Mouse (Mus musculus) left cerebral cortex, postnatal 4 days (tissue): ENCODE data around the gene Camk2b. TPM values are rescaled to one million over a fixed set of nuclear protein-coding genes. Genes with fewer than 3 reads are reported as not detected.
A peak's percentile ranks its signal among the peaks of the same experiment; 100 is the strongest.
"Not testable (repeated sequence)": the region's sequence is repeated elsewhere in the genome, so short reads cannot be mapped to it uniquely, and the experiment has no call there.

Source experiments
- DNase-seq: peaks from one replicate; pipeline ENCODE4 v3.0.0-alpha.2; 2022
- intact Hi-C: fragments of 180-260 bp; cut with DNase I; formaldehyde crosslinking; loops from one replicate; pipeline ENCODE4 v1.15.1; 2025
- total RNA-seq, 2 experiments: library from RNA; stranded (reverse); gene quantifications; 2 replicates each; pipeline ENCODE4 v1.2.3; 2021

Gene Camk2b
- total RNA-seq, 2 experiments from 2014 or later = 593 to 607 TPM

GRCm38 (mm10) chr11:6016797-6017395 lies 49.3 kb downstream of the Camk2b start:
- DNase-seq = no peak
- intact Hi-C loops = no loop called here

DNA sequence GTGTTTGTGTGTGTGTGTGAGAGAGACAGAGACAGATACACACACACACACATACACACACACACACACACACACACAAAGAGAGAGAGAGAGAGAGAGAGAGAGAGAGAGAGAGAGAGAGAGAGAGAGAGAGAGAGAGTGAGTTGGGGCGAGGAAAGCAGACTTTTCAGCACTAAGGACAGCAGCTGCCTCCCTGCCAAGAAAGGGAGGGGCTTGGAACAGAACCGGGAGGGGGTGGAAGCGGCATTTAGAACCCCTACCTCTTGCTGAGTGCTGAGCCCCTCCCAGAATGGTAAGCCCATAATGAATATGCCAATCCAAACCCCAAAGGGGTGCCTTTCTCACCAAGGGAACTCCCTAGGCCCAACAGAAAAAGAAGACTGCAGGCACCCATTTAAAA lies 49.8 kb downstream of the Camk2b start:
- DNase-seq = peak; percentile 58
- intact Hi-C loops = no loop called here

DNA sequence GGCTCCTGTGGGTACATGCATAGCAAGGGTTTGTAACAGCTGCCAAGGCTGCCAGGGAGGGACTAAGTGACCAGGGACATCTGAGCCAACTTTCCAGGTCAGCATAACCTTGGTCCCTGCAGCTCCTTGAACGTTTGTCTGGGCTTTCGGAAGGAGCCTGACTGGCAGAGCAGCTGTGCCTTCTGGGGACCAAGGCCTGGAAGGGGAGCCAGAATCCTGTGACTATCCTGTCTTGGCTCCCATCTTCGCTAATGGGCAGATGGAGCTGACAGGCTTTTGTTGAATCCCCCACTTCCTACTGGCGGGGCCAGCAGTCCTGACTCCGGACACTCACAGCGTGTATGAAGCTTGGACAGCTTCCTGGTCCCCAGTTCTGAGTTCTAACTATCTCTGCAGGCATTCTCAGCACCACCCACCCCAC lies 51.1 kb downstream of the Camk2b start:
- intact Hi-C loops = no loop called here
- DNase-seq = peak; percentile 49

DNA sequence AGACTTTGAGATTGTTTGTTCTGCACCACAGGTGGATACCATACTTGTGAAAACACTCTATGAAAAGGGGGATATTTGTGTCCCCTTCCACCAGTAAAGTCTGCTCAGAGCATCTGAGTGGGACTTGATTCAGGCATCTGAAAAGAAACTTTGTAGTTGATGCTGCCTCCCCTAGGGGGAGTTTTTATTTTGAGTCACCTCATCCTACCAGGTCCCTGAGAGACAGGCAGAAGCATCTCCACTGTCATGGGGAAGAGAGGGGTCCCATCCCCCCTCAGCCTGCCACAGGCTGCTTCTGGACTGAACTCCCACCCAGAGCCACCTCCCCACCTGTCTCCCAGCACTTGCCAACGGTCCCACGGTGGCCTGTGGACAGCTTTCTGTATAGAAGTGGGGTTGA lies 52.8 kb downstream of the Camk2b start:
- intact Hi-C loops = no loop called here
- DNase-seq = no peak

DNA sequence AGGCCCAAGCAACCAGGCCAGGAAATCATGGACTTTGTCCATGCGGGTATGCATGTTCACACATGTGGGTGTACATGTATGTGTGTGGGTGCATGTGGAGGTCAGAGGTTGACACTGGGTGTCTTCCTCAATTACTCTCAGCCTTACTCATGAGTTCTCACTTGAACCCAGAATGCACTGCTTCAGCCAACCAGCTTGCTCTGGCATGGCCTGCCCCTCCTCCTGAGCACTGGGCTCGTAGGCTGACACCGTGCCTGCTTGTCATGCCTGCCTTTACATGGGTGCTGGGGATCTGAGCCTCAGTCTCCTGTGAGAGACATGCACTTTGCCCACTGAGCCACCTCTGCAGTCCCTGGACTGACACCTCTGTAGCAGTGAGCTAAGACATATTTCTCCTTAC lies 54.3 kb downstream of the Camk2b start:
- DNase-seq = no peak
- intact Hi-C loops = no loop called here

DNA sequence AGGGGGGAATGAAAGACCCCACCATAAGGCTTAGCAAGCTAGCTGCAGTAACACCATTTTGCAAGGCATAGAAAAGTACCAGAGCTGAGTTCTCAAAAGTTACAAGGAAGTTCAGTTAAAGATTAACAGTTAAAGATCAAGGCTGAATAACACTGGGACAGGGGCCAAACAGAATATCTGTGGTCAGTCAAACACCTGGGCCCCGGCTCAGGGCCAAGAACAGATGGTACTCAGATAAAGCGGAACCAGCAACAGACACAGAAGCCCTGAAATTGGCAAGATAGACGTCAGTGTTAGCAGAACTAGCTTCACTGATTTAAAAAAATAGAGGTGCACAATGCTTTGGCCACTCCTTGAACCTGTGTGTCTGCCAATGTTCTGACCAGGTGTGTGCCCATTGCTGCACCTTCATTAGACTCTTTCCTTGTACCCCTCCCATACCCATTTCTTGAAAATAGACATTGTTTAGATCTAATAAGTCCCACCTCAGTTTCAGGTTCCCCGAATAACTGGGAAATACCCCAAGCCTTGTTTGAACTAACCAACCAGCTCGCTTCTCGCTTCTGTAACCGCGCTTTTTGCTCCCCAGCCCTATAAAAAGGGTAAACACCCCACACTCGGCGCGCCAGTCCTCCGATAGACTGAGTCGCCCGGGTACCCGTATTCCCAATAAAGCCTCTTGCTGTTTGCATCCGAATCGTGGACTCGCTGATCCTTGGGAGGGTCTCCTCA lies 55.2 kb downstream of the Camk2b start:
- DNase-seq, intact Hi-C loops: not testable (repeated sequence)

DNA sequence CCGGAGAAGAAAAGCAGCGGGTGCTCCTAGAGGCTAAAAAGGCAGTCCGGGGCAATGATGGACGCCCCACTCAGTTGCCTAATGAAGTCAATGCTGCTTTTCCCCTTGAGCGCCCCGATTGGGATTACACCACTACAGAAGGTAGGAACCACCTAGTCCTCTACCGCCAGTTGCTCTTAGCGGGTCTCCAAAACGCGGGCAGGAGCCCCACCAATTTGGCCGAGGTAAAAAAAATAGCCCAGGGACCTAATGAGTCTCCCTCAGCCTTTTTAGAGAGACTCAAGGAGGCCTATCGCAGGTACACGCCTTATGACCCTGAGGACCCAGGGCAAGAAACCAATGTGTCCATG lies 58.4 kb downstream of the Camk2b start:
- DNase-seq, intact Hi-C loops: not testable (repeated sequence)

- intact Hi-C loops, DNase-seq: not testable (repeated sequence)
Observed at GRCm38 (mm10) chr11:6007010-6007778, 59.0 kb downstream of the Camk2b start.

GRCm38 (mm10) chr11:6006351-6007009 lies 59.7 kb downstream of the Camk2b start:
- DNase-seq, intact Hi-C loops: not testable (repeated sequence)

DNA sequence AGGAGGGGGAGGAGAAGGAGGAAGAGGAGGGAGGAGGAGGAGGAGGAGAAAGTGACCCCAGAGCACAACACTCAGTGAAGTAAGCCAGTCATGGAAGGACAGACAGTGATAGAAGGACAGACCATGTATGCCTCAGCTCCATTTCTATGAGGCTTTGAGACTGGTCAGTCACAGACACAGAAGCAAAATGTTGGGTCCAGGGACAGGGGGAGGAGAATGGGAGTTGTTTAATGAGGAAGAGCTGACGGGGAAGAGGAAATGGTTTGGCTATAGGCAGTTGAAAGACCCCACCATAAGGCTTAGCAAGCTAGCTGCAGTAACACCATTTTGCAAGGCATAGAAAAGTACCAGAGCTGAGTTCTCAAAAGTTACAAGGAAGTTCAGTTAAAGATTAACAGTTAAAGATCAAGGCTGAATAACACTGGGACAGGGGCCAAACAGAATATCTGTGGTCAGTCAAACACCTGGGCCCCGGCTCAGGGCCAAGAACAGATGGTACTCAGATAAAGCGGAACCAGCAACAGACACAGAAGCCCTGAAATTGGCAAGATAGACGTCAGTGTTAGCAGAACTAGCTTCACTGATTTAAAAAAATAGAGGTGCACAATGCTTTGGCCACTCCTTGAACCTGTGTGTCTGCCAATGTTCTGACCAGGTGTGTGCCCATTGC lies 60.7 kb downstream of the Camk2b start:
- DNase-seq, intact Hi-C loops: not testable (repeated sequence)

- DNase-seq = no peak
- intact Hi-C loops = no loop called here
Observed at GRCm38 (mm10) chr11:6003046-6003639, 63.0 kb downstream of the Camk2b start.

GRCm38 (mm10) chr11:6001981-6002649 lies 64.0 kb downstream of the Camk2b start:
- intact Hi-C loops = no loop called here
- no peak for DNase-seq

DNA sequence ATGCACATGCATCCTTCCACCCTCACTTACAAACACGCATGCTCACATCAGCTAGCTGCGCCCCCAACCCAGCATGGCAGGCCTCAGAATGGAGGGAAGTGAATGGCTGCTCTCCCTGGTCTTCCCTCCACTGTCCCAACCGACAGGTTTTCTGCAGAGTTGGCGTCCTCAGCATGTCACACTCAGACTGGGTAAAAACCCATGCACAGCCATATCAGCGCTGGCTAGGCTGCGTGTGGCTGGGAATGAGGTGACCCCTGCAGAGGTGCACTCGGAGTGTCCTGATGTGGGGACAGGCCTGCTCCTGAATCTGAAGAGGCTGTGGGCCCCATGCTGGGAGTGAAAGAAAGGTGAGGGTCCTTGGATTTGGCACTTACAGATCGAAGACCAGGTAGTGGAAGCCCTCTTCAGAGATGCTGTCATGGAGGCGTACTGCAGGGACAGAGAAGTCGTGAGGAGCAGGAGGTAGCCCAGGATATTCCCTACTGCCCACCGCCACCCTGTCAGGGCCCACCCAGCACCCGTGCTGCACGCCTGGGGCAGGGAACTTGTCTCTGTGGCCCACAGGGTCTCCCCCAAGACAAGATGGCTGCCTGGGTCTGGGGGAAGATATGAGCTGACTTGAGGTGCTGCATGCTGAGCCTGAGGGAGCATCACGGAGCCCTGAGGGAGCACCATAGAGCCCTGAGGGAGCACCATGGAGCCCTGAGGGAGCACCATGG lies 65.0 kb downstream of the Camk2b start:
- intact Hi-C loops = no loop called here
- DNase-seq = no peak

DNA sequence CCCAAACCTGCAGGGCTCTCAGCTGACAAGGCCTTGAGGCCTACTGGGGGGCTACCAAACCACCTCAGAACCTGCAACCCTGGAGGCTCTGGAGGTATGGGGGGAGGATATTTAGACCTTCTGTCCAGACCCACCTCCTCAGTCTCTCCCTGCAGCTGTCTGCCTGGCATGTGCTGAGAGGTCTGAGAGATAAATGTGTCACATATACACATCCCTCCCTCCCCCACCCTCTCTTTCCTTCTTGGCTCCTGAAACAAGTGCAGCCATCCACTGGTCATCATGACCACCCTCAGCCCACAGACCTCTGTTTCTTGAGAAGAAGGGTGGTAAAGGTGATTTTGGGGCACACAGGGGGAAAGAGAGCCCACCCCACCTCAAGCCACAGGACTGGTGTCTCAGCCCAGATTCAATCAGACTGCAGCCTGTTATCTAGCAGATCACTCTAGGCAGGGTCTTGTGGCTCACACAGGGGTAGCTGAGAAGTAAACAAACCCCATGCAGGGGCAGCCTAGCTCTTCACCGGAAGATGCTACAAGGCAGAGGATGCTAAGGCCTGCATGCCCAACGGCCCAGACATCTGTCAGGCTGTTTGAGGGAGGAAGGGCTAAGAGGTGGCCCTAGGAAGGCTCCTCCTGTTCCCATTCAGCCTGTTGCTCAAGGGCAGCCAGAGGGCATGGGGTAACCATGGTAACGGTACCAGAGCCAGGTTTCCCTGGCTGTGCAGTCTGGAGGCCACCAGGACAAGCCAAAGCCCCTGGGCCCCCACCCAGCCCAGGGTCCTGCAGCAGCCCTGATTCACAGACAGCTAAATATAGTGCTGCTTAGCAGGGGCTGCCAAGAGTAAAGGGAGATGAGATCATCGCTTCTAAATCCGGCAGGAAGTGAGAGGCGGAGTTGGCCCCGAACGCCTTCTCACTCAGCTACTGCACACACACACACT lies 66.1 kb downstream of the Camk2b start:
- intact Hi-C loops = no loop called here
- peak; percentile 89 for DNase-seq

DNA sequence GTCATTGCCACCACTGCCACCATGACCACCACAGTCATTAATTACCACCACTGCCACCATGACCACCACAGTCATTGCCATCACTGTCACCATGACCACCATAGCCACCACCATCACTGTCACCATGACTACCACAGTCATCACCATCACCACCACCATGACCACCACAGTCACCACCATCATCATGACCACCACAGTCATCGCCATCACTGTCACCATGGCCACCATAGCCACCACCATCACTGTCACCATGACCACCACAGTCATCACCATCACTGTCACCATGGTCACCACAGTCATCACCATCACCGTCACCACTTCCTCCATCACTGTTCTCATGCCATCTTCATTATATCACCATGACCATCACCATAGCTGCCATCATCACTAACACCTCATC lies 67.7 kb downstream of the Camk2b start:
- intact Hi-C loops = no loop called here
- DNase-seq = no peak

- intact Hi-C loops = no loop called here
- peak; percentile 91 for DNase-seq
Observed at GRCm38 (mm10) chr11:5995989-5996388, 70.2 kb downstream of the Camk2b start.

DNA sequence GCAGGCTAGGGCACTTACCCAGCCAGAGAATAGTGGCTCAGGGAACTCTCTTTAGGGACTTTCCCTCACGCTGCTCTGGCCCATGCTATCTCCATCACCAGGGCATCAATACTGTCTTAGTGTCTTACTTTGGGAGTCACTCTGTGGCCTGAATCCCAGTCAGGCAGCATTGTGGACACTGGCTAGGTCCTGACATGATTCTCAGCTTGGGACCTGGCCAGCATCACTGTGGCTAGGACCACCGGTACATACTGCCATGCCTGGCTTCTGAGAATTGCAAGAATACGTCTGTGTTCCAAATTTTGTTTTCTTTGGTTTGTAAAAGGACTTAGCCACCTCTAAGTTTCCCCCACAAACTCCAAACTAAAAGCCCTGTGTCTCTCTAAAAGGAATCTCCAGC lies 71.3 kb downstream of the Camk2b start:
- no peak for DNase-seq
- intact Hi-C loops = loop anchor here (5.0 kb wide), 1 partner anchor 192 kb away; no protein-coding TSS in a partner anchor

- intact Hi-C loops = loop anchor here (5.0 kb wide), 1 partner anchor 193 kb away; no protein-coding TSS in a partner anchor
- peak; percentile 53 for DNase-seq
Observed at GRCm38 (mm10) chr11:5994212-5994611, 72.0 kb downstream of the Camk2b start.
